Mouse (Mus musculus) myocyte (in vitro differentiated cells): ENCODE data around the gene Nlgn2.

Experiments
- MAX ChIP-seq: IDR thresholded peaks from one replicate; pipeline ENCODE4 v1.6.1; 2011; ENCODE audit warnings: low read depth, mild to moderate bottlenecking, control low read depth
- POLR2A ChIP-seq: IDR thresholded peaks from one replicate; pipeline ENCODE4 v1.6.1; 2011; ENCODE audit warnings: low read depth, mild to moderate bottlenecking, control low read depth, moderate library complexity; ENCODE audit not compliant: insufficient read length
- USF1 ChIP-seq: IDR thresholded peaks from one replicate; pipeline ENCODE4 v1.6.1; 2011; ENCODE audit warnings: low read depth, mild to moderate bottlenecking, control low read depth, moderate library complexity

- TF ChIP-seq POLR2A (no peak), MAX (no peak), USF1 (no peak)
These were observed 61.1 kb downstream of the Nlgn2 start for GRCm38 (mm10) chr11:69776488-69776887.
